Mouse (Mus musculus) kidney, adult 11 months (tissue): ENCODE results near the gene Kcnh1.
A peak's percentile ranks its signal among the peaks of the same experiment; 100 is the strongest.

Source experiments
- DNase-seq: peaks from one replicate; pipeline ENCODE4 v3.0.0; 2022

The Kcnh1 gene

GRCm38 (mm10) chr1:192190508-192191321 is at the start of gene Kcnh1:
Kcnh1 (plus strand) TSS chr1:192190774.
- peak; percentile 74 for DNase-seq

GRCm38 (mm10) chr1:192151179-192151578 is 39.4 kb upstream of the Kcnh1 start:
- DNase-seq = no peak

- no peak for DNase-seq
These were observed 19.1 kb upstream of the Kcnh1 start for GRCm38 (mm10) chr1:192171477-192171876.

GRCm38 (mm10) chr1:192179877-192180276 is 10.7 kb upstream of the Kcnh1 start:
- no peak for DNase-seq

- no peak for DNase-seq
These were observed 8.8 kb upstream of the Kcnh1 start for GRCm38 (mm10) chr1:192181696-192182257.

- no peak for DNase-seq
These were observed 1.5 kb upstream of the Kcnh1 start for GRCm38 (mm10) chr1:192189056-192189455.

GRCm38 (mm10) chr1:192189771-192190170 is 803 bp upstream of the Kcnh1 start:
- DNase-seq = no peak

GRCm38 (mm10) chr1:192191322-192191639 is 707 bp downstream of the Kcnh1 start:
- no peak for DNase-seq

- DNase-seq = no peak
These were observed 1.3 kb downstream of the Kcnh1 start for GRCm38 (mm10) chr1:192191859-192192258.

- no peak for DNase-seq
These were observed 2.1 kb downstream of the Kcnh1 start for GRCm38 (mm10) chr1:192192710-192193109.

GRCm38 (mm10) chr1:192193656-192194055 is 3.1 kb downstream of the Kcnh1 start:
- DNase-seq = no peak

GRCm38 (mm10) chr1:192197495-192197894 is 6.9 kb downstream of the Kcnh1 start:
- DNase-seq = no peak

GRCm38 (mm10) chr1:192202936-192203335 is 12.4 kb downstream of the Kcnh1 start:
- no peak for DNase-seq

GRCm38 (mm10) chr1:192207956-192208355 is 17.4 kb downstream of the Kcnh1 start:
- no peak for DNase-seq

- DNase-seq = no peak
These were observed 21.9 kb downstream of the Kcnh1 start for GRCm38 (mm10) chr1:192212448-192212847.

GRCm38 (mm10) chr1:192214666-192215065 is 24.1 kb downstream of the Kcnh1 start:
- no peak for DNase-seq

- DNase-seq = no peak
These were observed 29.6 kb downstream of the Kcnh1 start for GRCm38 (mm10) chr1:192220156-192220555.

- no peak for DNase-seq
These were observed 33.6 kb downstream of the Kcnh1 start for GRCm38 (mm10) chr1:192224161-192224560.

GRCm38 (mm10) chr1:192232696-192233095 is 42.1 kb downstream of the Kcnh1 start:
- DNase-seq = no peak

GRCm38 (mm10) chr1:192246836-192247235 is 56.3 kb downstream of the Kcnh1 start:
- DNase-seq = no peak

- DNase-seq = no peak
These were observed 68.6 kb downstream of the Kcnh1 start for GRCm38 (mm10) chr1:192259146-192259545.

GRCm38 (mm10) chr1:192259616-192260015 is 69.0 kb downstream of the Kcnh1 start:
- DNase-seq = no peak

- no peak for DNase-seq
These were observed 75.1 kb downstream of the Kcnh1 start for GRCm38 (mm10) chr1:192265704-192266103.

- no peak for DNase-seq
These were observed 76.4 kb downstream of the Kcnh1 start for GRCm38 (mm10) chr1:192266956-192267355.

GRCm38 (mm10) chr1:192268878-192269277 is 78.3 kb downstream of the Kcnh1 start:
- DNase-seq = no peak
